Mouse (Mus musculus): Measurements from ENCODE around the gene Rsph3b. TPM values are rescaled to one million over a fixed set of nuclear protein-coding genes. Genes with fewer than 3 reads are reported as not detected.
"Not testable (repeated sequence)": the region's sequence is repeated elsewhere in the genome, so short reads cannot be mapped to it uniquely, and the experiment has no call there.

Rsph3b gene
- polyA plus RNA-seq (2015; fragmentation: Nextera tagmentation; extraction: Ambion mirVana), result 59.6 and 62.6 TPM in 2 replicates

GRCm38 (mm10) chr17:6947984-6948768, at the start of gene Rsph3b:
Gene Rsph3b, minus strand, starts transcription at chr17:6948682.
- under 1% methylated on average over 73 of the region's 73 CpGs for WGBS
- peak; percentile 98 for ATAC-seq (replicated peaks)

GRCm38 (mm10) chr17:6997778-6998490, 49.5 kb upstream of the Rsph3b start:
- H3K4me1 ChIP-seq; H3K4me2 ChIP-seq; H3K9me3 ChIP-seq; H3K9ac ChIP-seq; ATAC-seq (replicated peaks); H3K27ac ChIP-seq; H3K27me3 ChIP-seq (replicated peaks); H3K4me3 ChIP-seq; H3K36me3 ChIP-seq (replicated peaks): not testable (repeated sequence)
- WGBS, result 100% methylated on average over 1 of the region's 7 CpGs

More at GRCm38 (mm10) chr17:6947984-6948768, at the start of gene Rsph3b:
- Histone ChIP-seq H3K27ac (peak within 1 kb of the TSS; percentile 89), H3K9ac (peak within 1 kb of the TSS; percentile 53), H3K4me2 (peak within 1 kb of the TSS; percentile 63), H3K4me3 (peak within 1 kb of the TSS; percentile 59)
- H3K9me3 ChIP-seq; H3K36me3 ChIP-seq (replicated peaks); H3K27me3 ChIP-seq (replicated peaks); H3K4me1 ChIP-seq: not testable (repeated sequence)

GRCm38 (mm10) chr17:6996826-6997225, 48.3 kb upstream of the Rsph3b start:
- H3K4me1 ChIP-seq; H3K9ac ChIP-seq; ATAC-seq (replicated peaks); H3K27ac ChIP-seq; H3K27me3 ChIP-seq (replicated peaks); H3K4me2 ChIP-seq; H3K9me3 ChIP-seq; H3K36me3 ChIP-seq (replicated peaks); H3K4me3 ChIP-seq: not testable (repeated sequence)
- 81% methylated on average over 8 of the region's 8 CpGs for WGBS

DNA sequence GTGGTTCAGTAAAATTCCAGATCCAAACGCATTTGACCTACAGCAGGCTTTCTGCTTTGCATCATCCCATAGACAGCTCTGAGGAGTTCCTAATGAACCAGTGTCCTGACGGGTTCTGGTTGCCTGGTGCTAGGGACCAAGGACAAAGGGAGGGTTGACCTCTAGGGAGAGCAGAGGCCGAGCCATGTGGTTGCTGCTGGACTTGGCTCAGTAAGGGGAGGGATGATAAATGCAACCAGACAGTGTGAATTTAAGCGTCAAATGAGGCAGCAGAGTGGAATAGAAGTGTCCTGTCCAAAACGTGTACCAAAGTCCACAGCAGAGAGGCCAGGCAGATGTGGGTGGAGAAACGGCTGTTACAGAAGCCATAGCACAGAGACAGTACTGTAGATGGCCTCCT, 47.0 kb upstream of the Rsph3b start:
- not testable (repeated sequence) for ATAC-seq (replicated peaks)
- WGBS, result no CpG with 5 or more reads among the region's 6 CpGs

DNA sequence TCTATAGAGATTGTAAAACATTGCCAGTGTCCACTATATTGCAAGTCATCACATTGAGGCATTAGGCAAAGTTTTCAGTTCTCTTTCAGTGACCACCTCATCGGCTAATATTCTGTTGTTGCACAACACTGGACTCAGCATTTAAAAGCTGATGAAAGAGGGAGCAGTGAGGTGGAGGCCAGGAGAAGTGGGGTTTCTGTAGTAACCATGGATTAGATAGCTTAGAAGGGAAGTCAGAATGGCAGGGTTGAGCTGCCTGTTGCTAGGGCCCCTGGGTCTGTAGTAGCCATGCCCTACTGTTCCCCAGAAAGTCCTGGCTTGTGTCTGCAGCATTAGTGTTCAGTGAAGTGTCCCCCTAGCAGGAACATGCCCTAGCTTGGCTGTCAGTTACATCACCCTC, 37.6 kb upstream of the Rsph3b start:
- not testable (repeated sequence) for ATAC-seq (replicated peaks); H3K36me3 ChIP-seq (replicated peaks); H3K9ac ChIP-seq; H3K9me3 ChIP-seq; H3K4me1 ChIP-seq; H3K27me3 ChIP-seq (replicated peaks); H3K27ac ChIP-seq; H3K4me2 ChIP-seq; H3K4me3 ChIP-seq
- 95% methylated on average over 1 of the region's 1 CpGs for WGBS

More for the DNA sequence above, 47.0 kb upstream of the Rsph3b start:
- H3K4me2 ChIP-seq; H3K4me3 ChIP-seq; H3K9me3 ChIP-seq; H3K36me3 ChIP-seq (replicated peaks); H3K27me3 ChIP-seq (replicated peaks); H3K27ac ChIP-seq; H3K4me1 ChIP-seq; H3K9ac ChIP-seq: not testable (repeated sequence)

GRCm38 (mm10) chr17:6980144-6980543, 31.7 kb upstream of the Rsph3b start:
- WGBS, result 98% methylated on average over 5 of the region's 8 CpGs
- H3K27me3 ChIP-seq (replicated peaks); H3K36me3 ChIP-seq (replicated peaks); H3K9me3 ChIP-seq; H3K4me3 ChIP-seq; H3K4me2 ChIP-seq; ATAC-seq (replicated peaks); H3K4me1 ChIP-seq; H3K9ac ChIP-seq; H3K27ac ChIP-seq: not testable (repeated sequence)

- not testable (repeated sequence) for H3K9me3 ChIP-seq; H3K9ac ChIP-seq; H3K27me3 ChIP-seq (replicated peaks); H3K36me3 ChIP-seq (replicated peaks); H3K27ac ChIP-seq; H3K4me1 ChIP-seq
- H3K4me2 ChIP-seq, result peak overlapping the region; percentile 69
- WGBS, result 25% methylated on average over 5 of the region's 5 CpGs
- H3K4me3 ChIP-seq, result peak overlapping the region; percentile 50
- ATAC-seq (replicated peaks), result peak; percentile 28; the same call in 1 of the 2 replicates
Observed at GRCm38 (mm10) chr17:6979380-6979779, 30.9 kb upstream of the Rsph3b start.

- ATAC-seq (replicated peaks), result peak; percentile 97
- peak within 1 kb of the TSS; percentile 50 for H3K4me3 ChIP-seq
- not testable (repeated sequence) for H3K9me3 ChIP-seq; H3K36me3 ChIP-seq (replicated peaks); H3K27ac ChIP-seq; H3K27me3 ChIP-seq (replicated peaks); H3K4me1 ChIP-seq
- H3K9ac ChIP-seq, result peak within 1 kb of the TSS; percentile 50
- 1% methylated on average over 55 of the region's 68 CpGs for WGBS
- peak within 1 kb of the TSS; percentile 69 for H3K4me2 ChIP-seq
Observed at GRCm38 (mm10) chr17:6978287-6979248, 30.1 kb upstream of the Rsph3b start, which contains the start of gene Gm49721. Gene Gm49721, plus strand, starts transcription at chr17:6978904.

DNA sequence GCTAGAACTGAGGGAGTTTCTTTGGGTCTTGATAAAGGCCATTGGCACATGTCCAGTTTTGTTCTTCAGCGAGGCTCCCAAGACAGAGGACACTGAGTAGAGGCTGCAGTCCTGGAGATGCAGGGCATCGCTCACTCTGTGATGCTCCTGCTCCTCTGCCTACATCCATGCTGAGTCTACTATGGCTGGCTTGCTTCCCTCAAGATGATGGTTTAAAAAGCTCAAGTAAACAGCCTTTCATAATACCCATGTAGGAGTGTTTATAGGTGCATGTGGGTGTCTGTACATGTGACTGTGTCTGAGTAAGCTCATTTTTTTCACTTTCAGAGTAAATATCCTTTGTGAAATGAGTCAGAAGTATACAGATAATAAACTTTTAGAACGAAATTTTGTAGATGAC, 26.5 kb upstream of the Rsph3b start:
- ATAC-seq (replicated peaks); H3K4me1 ChIP-seq; H3K9me3 ChIP-seq; H3K27me3 ChIP-seq (replicated peaks); H3K4me2 ChIP-seq; H3K36me3 ChIP-seq (replicated peaks); H3K4me3 ChIP-seq; H3K9ac ChIP-seq; H3K27ac ChIP-seq: not testable (repeated sequence)
- WGBS, result 73% methylated on average over 3 of the region's 3 CpGs

GRCm38 (mm10) chr17:6972836-6973396, 24.4 kb upstream of the Rsph3b start:
- H3K4me3 ChIP-seq; H3K27me3 ChIP-seq (replicated peaks); H3K36me3 ChIP-seq (replicated peaks); ATAC-seq (replicated peaks); H3K4me2 ChIP-seq; H3K9me3 ChIP-seq; H3K9ac ChIP-seq; H3K27ac ChIP-seq; H3K4me1 ChIP-seq: not testable (repeated sequence)
- WGBS, result 53% methylated on average over 4 of the region's 4 CpGs

DNA sequence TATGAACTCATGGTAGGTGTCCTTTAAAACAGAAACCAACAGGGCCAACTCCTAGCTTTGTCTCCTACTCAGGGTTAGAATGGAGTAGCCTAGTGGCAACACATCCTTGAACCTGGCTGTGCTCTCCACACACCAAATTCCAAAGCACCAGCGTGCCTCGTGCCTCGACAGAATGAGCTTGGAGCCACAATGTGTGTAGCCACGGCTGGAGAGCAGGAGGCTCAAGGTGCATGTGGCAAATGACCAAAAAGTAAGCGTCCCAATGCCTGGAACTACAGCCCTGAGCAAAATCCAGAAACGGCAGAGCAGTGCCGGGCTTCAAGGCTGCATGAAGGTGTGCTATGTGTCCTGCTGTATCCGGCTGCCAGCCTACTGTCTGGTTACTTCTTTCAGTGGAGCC, 22.8 kb upstream of the Rsph3b start:
- 83% methylated on average over 8 of the region's 8 CpGs for WGBS
- not testable (repeated sequence) for H3K27me3 ChIP-seq (replicated peaks); H3K9me3 ChIP-seq; H3K36me3 ChIP-seq (replicated peaks); H3K4me1 ChIP-seq; H3K9ac ChIP-seq; ATAC-seq (replicated peaks); H3K27ac ChIP-seq; H3K4me2 ChIP-seq; H3K4me3 ChIP-seq

- H3K27me3 ChIP-seq (replicated peaks); H3K4me3 ChIP-seq; H3K9ac ChIP-seq; ATAC-seq (replicated peaks); H3K4me2 ChIP-seq; H3K27ac ChIP-seq; H3K4me1 ChIP-seq; H3K36me3 ChIP-seq (replicated peaks); H3K9me3 ChIP-seq: not testable (repeated sequence)
- WGBS, result 100% methylated on average over 1 of the region's 8 CpGs
Observed at GRCm38 (mm10) chr17:6970334-6970733, 21.9 kb upstream of the Rsph3b start, which contains the start of gene Rnaset2b. Gene Rnaset2b, plus strand, starts transcription at chr17:6970634.

All from midbrain, embryonic 15.5 days (tissue).